Mouse (Mus musculus): Measurements from ENCODE around the gene Nmnat2.

DNA sequence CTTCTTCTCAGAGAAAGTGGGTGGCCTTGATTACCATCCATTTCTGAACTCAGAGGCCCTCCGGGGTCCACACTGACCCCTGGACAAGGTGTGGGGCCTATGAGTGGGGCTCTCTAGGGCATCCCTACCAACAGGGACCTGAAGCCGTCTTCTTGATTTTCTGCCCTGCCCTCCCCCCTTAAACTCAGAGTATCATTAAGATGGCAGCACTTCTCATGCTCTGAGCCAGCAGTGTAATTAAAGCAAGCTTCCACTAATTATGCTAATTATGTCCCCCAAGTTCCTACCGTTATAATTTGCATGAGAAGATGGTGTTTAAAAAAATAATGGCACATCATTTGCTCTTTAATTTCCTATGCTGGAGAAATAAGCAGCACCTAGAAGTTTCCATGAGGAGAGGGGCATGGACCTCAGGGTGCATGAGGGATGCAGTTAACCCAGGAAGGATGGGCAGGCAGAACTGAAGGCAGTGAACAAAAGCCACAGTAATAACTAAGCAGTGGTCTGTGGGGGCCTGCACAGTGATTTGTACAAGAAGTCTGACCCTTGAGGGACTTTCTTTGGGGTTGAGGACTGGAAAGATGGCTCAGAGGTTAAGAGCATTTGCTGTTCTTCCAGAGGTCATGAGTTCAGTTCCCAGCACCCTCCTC lies 120.4 kb downstream of the Nmnat2 start:
- no peak for TF ChIP-seq FLI1 (IDR thresholded peaks at IDR 0.05; ENCODE audit: low read length)
- no peak for TF ChIP-seq GATA1 (IDR thresholded peaks at IDR 0.05; ENCODE audit: borderline replicate concordance, low read length)

Measured in megakaryocyte, embryonic 14.5 days (primary cell).